Mouse (Mus musculus) erythroblast, adult 5-6 weeks (primary cell): Measurements from ENCODE around the gene Cd2. TPM values are rescaled to one million over a fixed set of nuclear protein-coding genes. Genes with fewer than 3 reads are reported as not detected.

Source experiments
- ATAC-seq: replicated peaks from 2 replicates; pipeline ENCODE4 v1.8.0; 2016; ENCODE audit warnings: moderate number of reproducible peaks, mild to moderate bottlenecking, moderate TSS enrichment, inconsistent platforms; ENCODE audit not compliant: poor library complexity, low FRiP score, severe bottlenecking
- total RNA-seq, 2 experiments: library from RNA; stranded (forward) in 1 of 2; stranded (reverse) in 1 of 2; fragments of 150-400 nt in 1 of 2; fragments of 200-764, 138-1000 nt in 1 of 2; gene quantifications; 2 replicates each; pipeline versions ENCODE4 v1.2.3 to v1.2.4; 2015 to 2017; ENCODE audit warnings: low replicate concordance in 2 of 2

Cd2 gene
- total RNA-seq, 2 experiments from 2014 or later = not detected

GRCm38 (mm10) chr3:101235321-101235720, 52.4 kb downstream of the Cd2 start:
- ATAC-seq = no peak

- ATAC-seq = no peak
These were observed 54.3 kb downstream of the Cd2 start for GRCm38 (mm10) chr3:101233424-101233823.

- no peak for ATAC-seq
These were observed 55.2 kb downstream of the Cd2 start for GRCm38 (mm10) chr3:101232570-101232969.

GRCm38 (mm10) chr3:101230201-101230600, 57.5 kb downstream of the Cd2 start:
- no peak for ATAC-seq

GRCm38 (mm10) chr3:101229551-101229930, 58.2 kb downstream of the Cd2 start:
- no peak for ATAC-seq

GRCm38 (mm10) chr3:101228868-101229550, 58.7 kb downstream of the Cd2 start:
- no peak for ATAC-seq

- no peak for ATAC-seq
These were observed 59.7 kb downstream of the Cd2 start for GRCm38 (mm10) chr3:101228066-101228465.

Other genes starting within 250 kb of the Cd2 start
- 6.3 TPM in 1 of 2 replicates, not detected in the other for gene Ptgfrn, start 177.7 kb downstream of the Cd2 start, total RNA-seq (2015; ENCODE audit: low replicate concordance)
- 0.09 TPM in 1 of 2 replicates, not detected in the other for gene Ptgfrn, start 177.7 kb downstream of the Cd2 start, total RNA-seq (2017; ENCODE audit: low replicate concordance)
- gene Igsf3, start 89.1 kb upstream of the Cd2 start, total RNA-seq (2015; ENCODE audit: low replicate concordance) = 0.84 and 0.96 TPM in 2 replicates
- 1.4 and 2.8 TPM in 2 replicates for gene Igsf3, start 89.1 kb upstream of the Cd2 start, total RNA-seq (2017; ENCODE audit: low replicate concordance)